Mouse (Mus musculus): ENCODE measurements around the gene Ccdc27. TPM values are rescaled to one million over a fixed set of nuclear protein-coding genes. Genes with fewer than 3 reads are reported as not detected.

Ccdc27 gene
- polyA plus RNA-seq, 1 experiment from 2014 or later, result 0.08 TPM

DNA sequence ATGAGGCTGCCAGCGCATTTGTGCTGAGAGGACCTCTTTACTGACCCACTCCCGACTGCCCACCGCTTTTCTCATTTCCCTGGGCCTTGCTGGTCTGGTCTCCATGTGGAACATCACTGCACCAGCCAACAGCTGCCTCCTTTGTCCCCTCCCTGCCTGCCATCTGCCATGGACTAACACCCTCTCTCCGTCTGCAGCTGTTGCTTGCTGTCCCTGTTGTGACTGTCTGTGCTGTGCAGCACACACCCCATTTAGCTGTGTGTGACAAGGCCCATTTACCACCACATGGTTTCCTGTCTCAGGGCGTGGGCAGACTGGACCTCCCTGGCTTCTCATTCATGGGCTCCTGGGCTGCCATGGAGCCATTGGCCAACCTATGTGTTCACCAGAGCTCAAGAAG lies 37.0 kb downstream of the Ccdc27 start:
- no peaks in the 10 kb centered on the region for H3K4me1 ChIP-seq (ENCODE audit: insufficient read depth)
- H3K4me3 ChIP-seq (ENCODE audit: low read depth, low read length), result no peak overlapping the region
- 86% methylated on average over 5 of the region's 5 CpGs for WGBS
- DNase-seq (no peak), ATAC-seq (ENCODE audit: insufficient read depth) (no peak)
- peaks cover 37% of the 10 kb centered on the region for H3K36me3 ChIP-seq (ENCODE audit: insufficient read depth)
- H3K27ac ChIP-seq (ENCODE audit: low read depth), result no peak overlapping the region
- H3K27me3 ChIP-seq (ENCODE audit: insufficient read depth, low read length), result no peaks in the 10 kb centered on the region
- no peak overlapping the region for H3K9ac ChIP-seq
- H3K4me2 ChIP-seq, result no peak overlapping the region
- TF ChIP-seq CTCF (IDR thresholded peaks at IDR 0.05; ENCODE audit: low read depth), result no peak
- H3K9me3 ChIP-seq (ENCODE audit: low read depth, low read length), result no peaks in the 10 kb centered on the region

DNA sequence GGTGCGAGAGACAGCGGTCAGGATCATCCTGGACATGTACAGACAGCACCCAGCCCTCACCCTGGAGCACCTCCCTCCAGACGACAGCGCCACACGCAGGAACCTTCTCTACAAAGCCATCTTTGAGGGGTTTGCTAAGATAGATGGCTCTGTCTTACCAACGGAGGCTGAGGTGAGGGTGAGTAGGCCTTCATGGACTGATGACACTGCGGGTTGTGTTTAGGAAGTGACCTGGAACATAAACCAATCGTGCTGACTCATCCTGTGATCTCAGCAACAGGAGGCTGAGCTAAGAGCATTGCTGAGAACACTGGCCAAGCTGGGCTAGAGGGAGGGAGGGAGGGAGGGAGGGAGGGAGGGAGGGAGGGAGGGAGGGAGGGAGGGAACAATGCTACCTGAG lies 49.0 kb downstream of the Ccdc27 start:
- H3K27ac ChIP-seq (ENCODE audit: low read depth), result no peak overlapping the region
- WGBS, result 89% methylated on average over 8 of the region's 8 CpGs
- no peak for TF ChIP-seq CTCF (IDR thresholded peaks at IDR 0.05; ENCODE audit: low read depth)
- peaks cover 89% of the 10 kb centered on the region for H3K36me3 ChIP-seq (ENCODE audit: insufficient read depth)
- DNase-seq (no peak), ATAC-seq (ENCODE audit: insufficient read depth) (no peak)
- H3K9me3 ChIP-seq (ENCODE audit: low read depth, low read length), result no peaks in the 10 kb centered on the region
- H3K4me2 ChIP-seq, result no peak overlapping the region
- no peak overlapping the region for H3K4me3 ChIP-seq (ENCODE audit: low read depth, low read length)
- no peaks in the 10 kb centered on the region for H3K4me1 ChIP-seq (ENCODE audit: insufficient read depth)
- no peaks in the 10 kb centered on the region for H3K27me3 ChIP-seq (ENCODE audit: insufficient read depth, low read length)
- H3K9ac ChIP-seq, result no peak overlapping the region

DNA sequence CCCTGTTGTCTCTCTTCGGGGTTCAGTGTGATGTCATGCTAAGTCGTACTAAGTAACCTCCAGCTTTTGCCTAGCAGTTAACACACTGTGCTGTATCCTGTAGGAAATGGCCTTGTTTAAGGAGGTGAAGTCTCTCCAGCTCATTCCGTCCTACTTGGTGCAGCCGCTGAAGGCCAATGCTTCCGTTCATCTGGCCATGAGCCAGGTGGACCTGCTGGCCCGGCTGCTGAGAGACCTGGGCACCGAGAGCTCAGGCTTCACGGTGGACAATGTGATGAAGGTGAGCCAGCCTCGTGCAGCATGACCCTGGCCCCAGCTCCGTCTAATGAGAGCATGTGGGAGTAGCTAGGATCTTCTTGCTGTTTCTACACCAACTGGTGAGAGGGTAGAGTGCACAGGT lies 49.8 kb downstream of the Ccdc27 start:
- ATAC-seq (ENCODE audit: insufficient read depth) (no peak), DNase-seq (no peak)
- no peak for TF ChIP-seq CTCF (IDR thresholded peaks at IDR 0.05; ENCODE audit: low read depth)
- no peak overlapping the region for H3K27ac ChIP-seq (ENCODE audit: low read depth)
- H3K4me3 ChIP-seq (ENCODE audit: low read depth, low read length), result no peak overlapping the region
- no peak overlapping the region for H3K4me2 ChIP-seq
- H3K9me3 ChIP-seq (ENCODE audit: low read depth, low read length), result no peaks in the 10 kb centered on the region
- H3K27me3 ChIP-seq (ENCODE audit: insufficient read depth, low read length), result no peaks in the 10 kb centered on the region
- peaks cover 89% of the 10 kb centered on the region for H3K36me3 ChIP-seq (ENCODE audit: insufficient read depth)
- no peaks in the 10 kb centered on the region for H3K4me1 ChIP-seq (ENCODE audit: insufficient read depth)
- no peak overlapping the region for H3K9ac ChIP-seq
- WGBS, result 82% methylated on average over 10 of the region's 10 CpGs

DNA sequence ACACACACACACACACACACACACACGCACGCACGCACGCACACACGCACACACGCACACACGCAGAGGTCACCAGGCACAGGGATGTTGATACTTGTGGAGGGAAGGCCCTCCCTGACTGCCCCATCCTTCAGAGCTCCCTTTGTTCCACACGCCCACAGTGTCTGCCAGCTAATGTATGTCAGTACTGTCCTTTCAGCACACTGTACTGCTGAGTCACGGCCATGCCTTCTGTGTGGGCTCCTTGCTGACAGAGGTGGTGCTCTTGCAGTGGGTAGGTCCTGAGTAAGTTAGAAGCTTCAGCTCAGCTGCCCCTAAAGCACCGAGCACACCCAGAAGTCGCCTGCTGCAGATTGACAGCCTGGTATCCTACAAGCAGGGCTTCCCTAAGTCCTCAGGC lies 62.0 kb downstream of the Ccdc27 start:
- no peaks in the 10 kb centered on the region for H3K9me3 ChIP-seq (ENCODE audit: low read depth, low read length)
- 95% methylated on average over 11 of the region's 11 CpGs for WGBS
- H3K9ac ChIP-seq, result no peak overlapping the region
- ATAC-seq (ENCODE audit: insufficient read depth), result no peak
- TF ChIP-seq CTCF (IDR thresholded peaks at IDR 0.05; ENCODE audit: low read depth), result no peak
- H3K27me3 ChIP-seq (ENCODE audit: insufficient read depth, low read length), result no peaks in the 10 kb centered on the region
- no peak overlapping the region for H3K4me3 ChIP-seq (ENCODE audit: low read depth, low read length)
- H3K4me2 ChIP-seq, result no peak overlapping the region
- no peak for DNase-seq
- H3K4me1 ChIP-seq (ENCODE audit: insufficient read depth), result peaks cover 4% of the 10 kb centered on the region
- no peak overlapping the region for H3K27ac ChIP-seq (ENCODE audit: low read depth)
- peaks cover 62% of the 10 kb centered on the region for H3K36me3 ChIP-seq (ENCODE audit: insufficient read depth)

DNA sequence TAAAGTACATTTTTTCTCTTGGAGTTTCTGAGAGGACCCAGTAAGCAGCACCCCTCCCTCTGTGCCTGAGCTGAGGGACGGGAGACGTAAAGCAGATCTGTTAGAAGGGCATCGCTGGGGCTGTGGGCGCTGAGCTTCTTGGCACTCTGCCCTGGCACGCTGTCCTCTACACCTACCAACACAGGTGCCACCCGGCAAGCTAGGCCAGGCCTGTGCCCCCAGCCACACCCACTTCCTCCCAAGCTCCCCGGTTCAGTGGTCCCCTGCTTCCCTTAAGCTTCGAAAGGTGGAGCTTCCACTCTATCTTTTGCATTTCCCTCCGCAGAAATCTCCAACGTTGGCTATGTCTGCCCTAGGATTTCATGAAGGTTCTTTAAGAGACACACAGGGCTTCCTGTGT lies 63.2 kb downstream of the Ccdc27 start:
- no peak for TF ChIP-seq CTCF (IDR thresholded peaks at IDR 0.05; ENCODE audit: low read depth)
- H3K36me3 ChIP-seq (ENCODE audit: insufficient read depth), result peaks cover 49% of the 10 kb centered on the region
- no peak overlapping the region for H3K4me2 ChIP-seq
- H3K9me3 ChIP-seq (ENCODE audit: low read depth, low read length), result no peaks in the 10 kb centered on the region
- no peak for ATAC-seq (ENCODE audit: insufficient read depth)
- no peak overlapping the region for H3K27ac ChIP-seq (ENCODE audit: low read depth)
- WGBS, result 86% methylated on average over 10 of the region's 10 CpGs
- peaks cover 4% of the 10 kb centered on the region for H3K4me1 ChIP-seq (ENCODE audit: insufficient read depth)
- H3K4me3 ChIP-seq (ENCODE audit: low read depth, low read length), result no peak overlapping the region
- no peak overlapping the region for H3K9ac ChIP-seq
- no peaks in the 10 kb centered on the region for H3K27me3 ChIP-seq (ENCODE audit: insufficient read depth, low read length)
- no peak for DNase-seq

Other genes starting within 250 kb of the Ccdc27 start
- gene A430005L14Rik, start 85.4 kb downstream of the Ccdc27 start, polyA plus RNA-seq (2014; fragmentation: Nextera tagmentation; extraction: Ambion mirVana), result 86.9 and 91.4 TPM in 2 replicates
- gene Dffb, start 67.6 kb downstream of the Ccdc27 start, polyA plus RNA-seq (2014; fragmentation: Nextera tagmentation; extraction: Ambion mirVana), result 11.1 and 12.4 TPM in 2 replicates
- gene Cep104, start 67.5 kb downstream of the Ccdc27 start, polyA plus RNA-seq (2014; fragmentation: Nextera tagmentation; extraction: Ambion mirVana), result 18.9 and 21.4 TPM in 2 replicates
- 13.2 and 13.6 TPM in 2 replicates for gene Lrrc47, start 30.9 kb downstream of the Ccdc27 start, polyA plus RNA-seq (2014; fragmentation: Nextera tagmentation; extraction: Ambion mirVana)
- 33.3 and 37.2 TPM in 2 replicates for gene Smim1, start 16.4 kb downstream of the Ccdc27 start, polyA plus RNA-seq (2014; fragmentation: Nextera tagmentation; extraction: Ambion mirVana)
- 0.17 and 0.84 TPM in 2 replicates for gene Trp73, start 97.5 kb upstream of the Ccdc27 start, polyA plus RNA-seq (2014; fragmentation: Nextera tagmentation; extraction: Ambion mirVana)
- gene Wrap73, start 99.7 kb upstream of the Ccdc27 start, polyA plus RNA-seq (2014; fragmentation: Nextera tagmentation; extraction: Ambion mirVana), result 36.2 and 38.0 TPM in 2 replicates
- gene Tprgl, start 118.0 kb upstream of the Ccdc27 start, polyA plus RNA-seq (2014; fragmentation: Nextera tagmentation; extraction: Ambion mirVana), result 142 and 151 TPM in 2 replicates
- 14.8 and 18.0 TPM in 2 replicates for gene Megf6, start 128.1 kb upstream of the Ccdc27 start, polyA plus RNA-seq (2014; fragmentation: Nextera tagmentation; extraction: Ambion mirVana)

Measured in lung, embryonic 14.5 days (tissue).